Mouse (Mus musculus) CD4-positive, CD25-positive, alpha-beta regulatory T cell, adult 4 months (primary cell): ENCODE data around the gene Med12l. TPM values are rescaled to one million over a fixed set of nuclear protein-coding genes. Genes with fewer than 3 reads are reported as not detected.
"Not testable (repeated sequence)": the region's sequence is repeated elsewhere in the genome, so short reads cannot be mapped to it uniquely, and the experiment has no call there.

ENCODE experiments used
- ATAC-seq: one replicate; pipeline ENCODE4 v1.8.0; 2017
- polyA plus RNA-seq, 2 experiments: library from polyadenylated mRNA; unstranded; fragments of 100-300 nt; shearing (Covaris generic); gene quantifications; one replicate each; pipeline ENCODE4 v1.2.1; 2017

The Med12l gene
- polyA plus RNA-seq, 2 experiments from 2014 or later, result 0.50 to 0.61 TPM

DNA sequence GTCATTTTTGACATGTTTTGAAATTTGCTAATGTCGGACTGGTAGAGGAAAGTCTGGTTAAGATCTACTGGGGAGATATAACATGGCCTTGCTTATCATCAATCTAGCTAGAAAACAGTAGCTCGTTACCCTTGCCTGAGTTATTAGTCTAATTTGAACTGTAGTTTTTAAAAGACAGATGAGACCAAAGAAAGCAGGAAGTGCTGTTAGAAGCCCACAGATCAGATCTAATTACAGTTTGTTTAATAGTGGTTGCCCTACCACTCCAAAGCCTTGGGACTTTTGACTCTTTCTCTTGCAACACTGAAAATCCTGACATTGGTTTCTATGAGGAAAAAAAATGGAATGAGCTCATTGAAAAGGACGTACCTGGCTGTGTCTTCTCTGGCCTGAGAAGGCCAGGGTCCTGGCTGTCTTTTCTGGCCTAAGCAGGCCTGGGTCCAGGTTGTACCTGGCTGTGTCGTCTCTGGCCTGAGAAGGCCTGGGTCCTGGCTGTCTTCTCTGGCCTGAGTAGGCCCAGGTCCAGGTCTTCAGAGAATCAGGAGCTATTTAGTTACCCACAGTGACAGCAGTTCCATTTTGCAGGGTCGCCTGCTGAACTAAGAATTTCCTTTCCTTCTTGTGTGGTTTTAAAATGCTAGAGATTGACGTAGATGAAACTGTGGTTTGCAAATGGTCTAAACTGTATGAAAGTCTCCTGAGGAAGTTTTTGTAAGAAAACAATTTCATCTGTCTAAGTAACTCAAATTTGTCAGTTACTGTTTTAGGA lies 95.8 kb downstream of the Med12l start, which contains the start of gene Gpr171:
Gene Gpr171, minus strand, starts transcription at position 604 of the 769 bp plus-strand sequence.
- ATAC-seq, result peak; percentile 87

GRCm38 (mm10) chr3:59102146-59102545 lies 96.5 kb downstream of the Med12l start:
- no peak for ATAC-seq

DNA sequence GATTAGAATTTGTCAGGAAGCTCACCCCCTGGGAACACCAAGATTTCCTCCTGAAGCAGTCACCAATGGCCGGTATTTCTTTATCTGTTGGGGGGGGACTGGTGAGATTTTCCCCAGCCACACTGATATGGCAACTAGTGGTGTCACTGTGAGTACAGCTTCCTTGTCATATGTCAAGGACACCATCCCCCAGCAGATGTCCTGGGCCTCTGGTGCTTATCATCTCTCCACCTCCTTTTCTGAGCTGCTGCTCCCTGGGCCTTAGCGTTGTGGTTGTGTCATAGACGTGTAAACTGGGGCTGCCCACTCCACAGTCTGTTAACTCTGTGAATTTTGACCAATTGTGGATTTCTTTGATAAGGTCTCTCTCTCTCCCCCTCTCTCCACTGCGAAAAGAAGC lies 98.8 kb downstream of the Med12l start:
- ATAC-seq, result no peak

- ATAC-seq, result no peak
Observed at GRCm38 (mm10) chr3:59107439-59107838, 101.8 kb downstream of the Med12l start.

GRCm38 (mm10) chr3:59109834-59110233 lies 104.2 kb downstream of the Med12l start:
- ATAC-seq, result not testable (repeated sequence)

- no peak for ATAC-seq
Observed at GRCm38 (mm10) chr3:59111944-59112343, 106.3 kb downstream of the Med12l start.

GRCm38 (mm10) chr3:59113291-59113690 lies 107.7 kb downstream of the Med12l start:
- ATAC-seq, result not testable (repeated sequence)

GRCm38 (mm10) chr3:59113973-59114517 lies 108.4 kb downstream of the Med12l start:
- no peak for ATAC-seq

GRCm38 (mm10) chr3:59121067-59121730 lies 115.6 kb downstream of the Med12l start:
- no peak for ATAC-seq

DNA sequence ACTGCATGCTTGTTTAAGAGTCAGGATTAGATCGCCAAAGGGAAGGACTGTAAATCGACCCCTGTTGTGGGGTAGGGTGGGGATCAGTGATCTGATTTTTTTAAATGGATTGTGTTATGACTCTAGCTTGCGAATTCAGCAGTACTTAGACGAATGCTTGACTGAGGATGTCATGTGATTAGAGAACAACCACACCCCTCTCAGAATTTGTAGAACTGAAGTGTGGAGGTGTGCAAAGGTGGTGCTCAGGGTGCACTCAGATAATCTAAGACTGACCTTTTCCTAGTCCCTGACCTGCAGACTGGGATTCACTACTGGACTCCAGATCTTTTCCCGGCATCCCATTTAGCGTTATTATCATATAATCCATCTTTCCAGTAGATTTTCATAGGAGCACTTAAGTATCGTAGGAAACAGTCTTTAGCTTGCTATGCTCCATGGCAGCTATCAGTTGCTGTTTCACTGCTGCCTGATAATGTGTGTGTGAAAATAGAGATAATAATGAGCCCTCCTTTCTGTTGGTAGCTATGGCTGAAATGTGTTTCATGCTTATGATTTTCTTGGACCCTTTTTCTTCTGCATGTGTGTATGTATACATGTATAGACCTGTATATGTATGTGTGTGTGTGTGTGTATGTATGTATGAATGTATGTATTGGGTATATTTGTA lies 116.3 kb downstream of the Med12l start:
- no peak for ATAC-seq

- ATAC-seq, result no peak
Observed at GRCm38 (mm10) chr3:59125022-59125421, 119.4 kb downstream of the Med12l start.

DNA sequence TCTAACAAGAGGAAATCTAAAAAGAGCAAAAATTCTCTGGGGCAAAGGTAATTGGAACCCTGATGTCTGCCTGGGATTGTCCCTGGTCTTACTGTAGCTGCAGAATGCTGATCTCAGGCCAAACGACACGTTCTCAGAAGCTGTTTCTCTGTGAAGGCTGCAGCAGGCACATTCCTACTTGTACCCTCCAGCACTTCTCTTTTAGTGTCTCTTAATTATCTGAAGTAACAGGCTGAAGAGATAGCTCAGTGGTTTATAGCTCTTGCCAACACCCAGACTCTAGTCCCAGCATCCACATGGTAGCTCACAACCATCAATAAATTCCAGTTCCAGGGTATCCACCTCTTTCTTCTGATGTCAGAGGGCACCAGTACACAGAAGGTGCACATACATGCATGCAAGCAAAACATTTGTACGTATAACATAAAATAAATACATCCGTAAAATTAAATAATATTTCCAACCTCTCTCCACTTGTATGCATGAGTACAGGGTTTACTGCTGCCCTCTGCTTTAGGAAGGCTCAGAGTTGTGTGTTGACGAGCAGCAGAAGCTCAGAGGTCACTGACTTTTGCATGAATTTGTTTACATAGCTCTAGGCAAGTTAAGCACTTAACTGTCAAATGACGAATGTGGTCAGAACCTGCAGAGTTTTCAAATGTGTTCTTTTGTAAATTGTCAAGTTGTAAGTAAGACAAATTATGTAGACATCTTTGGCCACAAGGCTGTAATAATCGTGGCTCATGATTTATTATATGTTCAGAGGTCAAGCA lies 120.3 kb downstream of the Med12l start:
- no peak for ATAC-seq

GRCm38 (mm10) chr3:59128681-59129080 lies 123.1 kb downstream of the Med12l start:
- ATAC-seq, result no peak

- ATAC-seq, result no peak
Observed at GRCm38 (mm10) chr3:59129547-59129946, 123.9 kb downstream of the Med12l start.

GRCm38 (mm10) chr3:59130431-59130830 lies 124.8 kb downstream of the Med12l start:
- peak; percentile 50 for ATAC-seq

GRCm38 (mm10) chr3:59131081-59131480 lies 125.5 kb downstream of the Med12l start:
- no peak for ATAC-seq

DNA sequence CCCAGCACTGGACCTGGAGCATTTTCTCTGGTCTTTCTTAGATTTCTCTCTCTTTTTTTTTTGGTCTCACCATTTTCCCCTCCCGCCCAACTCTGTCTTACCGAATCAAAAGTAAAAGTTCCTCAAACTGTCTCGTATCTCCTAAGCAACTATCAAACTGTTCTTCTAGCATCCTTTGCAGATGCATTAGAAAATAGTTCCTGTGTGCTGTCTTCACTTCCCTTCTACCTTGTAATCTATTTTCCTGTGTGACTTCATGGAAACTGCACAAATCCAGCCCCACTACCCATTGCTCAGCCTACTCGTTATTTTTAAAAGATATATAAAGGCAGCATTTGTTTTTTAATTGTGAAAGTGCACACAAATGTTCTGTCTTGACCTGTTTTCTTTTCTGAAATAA lies 126.3 kb downstream of the Med12l start:
- ATAC-seq, result peak; percentile 61

DNA sequence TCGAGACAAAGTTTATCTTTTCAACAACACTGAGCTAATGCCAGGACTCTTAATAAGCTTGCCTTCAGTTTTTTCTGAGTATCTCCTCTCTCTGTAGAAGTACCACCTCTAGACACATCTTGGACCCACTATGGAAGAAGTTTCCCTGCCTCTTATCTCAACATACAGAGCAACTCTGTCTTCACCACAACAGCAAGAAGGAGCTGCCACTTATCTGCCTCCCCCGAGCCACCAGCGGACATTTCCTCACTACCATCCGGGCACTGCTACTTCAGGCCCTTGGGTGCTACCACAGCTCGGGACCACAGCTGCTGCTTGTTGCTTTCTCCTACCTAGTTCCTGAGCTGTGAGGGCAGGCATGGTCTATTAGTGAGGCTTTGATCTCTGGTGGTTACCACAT lies 127.6 kb downstream of the Med12l start:
- ATAC-seq, result no peak

DNA sequence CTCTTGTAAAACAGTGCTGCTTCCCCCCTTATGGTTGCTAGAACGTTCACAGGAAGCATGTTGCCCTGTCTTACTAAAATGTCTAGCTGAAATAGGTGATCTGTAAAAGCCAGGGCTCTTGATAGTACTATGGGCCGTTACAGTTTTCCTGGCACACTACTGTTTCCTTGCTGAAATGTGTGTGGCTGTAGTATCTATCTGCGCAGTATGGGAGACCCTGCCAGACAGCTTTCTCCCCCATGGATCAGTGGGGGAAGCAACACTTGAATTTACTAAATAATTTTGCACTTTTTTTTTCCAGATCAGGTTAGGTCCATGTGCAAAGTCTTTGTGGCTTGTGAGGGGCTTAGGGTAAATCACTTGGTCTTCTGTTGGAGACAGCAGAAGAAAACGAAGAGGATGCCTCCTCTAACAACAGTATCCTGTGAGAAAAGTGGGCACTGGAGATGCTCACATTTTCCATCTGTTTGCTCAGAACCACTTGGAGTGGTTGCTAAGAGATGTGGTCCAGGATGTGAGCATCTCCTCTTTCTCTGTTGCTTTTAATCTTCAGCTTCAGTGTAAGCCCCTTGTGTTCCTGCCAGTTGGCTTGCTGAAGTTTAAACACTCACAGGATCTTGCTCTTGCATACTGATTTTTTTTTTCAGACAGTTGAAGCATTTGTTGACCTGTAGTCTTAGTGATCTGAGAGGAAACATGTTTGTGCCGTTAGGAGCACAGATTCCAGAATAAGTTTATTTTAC lies 130.5 kb downstream of the Med12l start:
- ATAC-seq, result no peak

- ATAC-seq, result no peak
Observed at GRCm38 (mm10) chr3:59138946-59139468, 133.4 kb downstream of the Med12l start.

- no peak for ATAC-seq
Observed at GRCm38 (mm10) chr3:59139651-59140051, 134.0 kb downstream of the Med12l start.
